Mouse (Mus musculus): ENCODE data around the gene Hlf. TPM values are rescaled to one million over a fixed set of nuclear protein-coding genes. Genes with fewer than 3 reads are reported as not detected.

Gene Hlf
- polyA plus RNA-seq, 1 experiment from 2014 or later = 5.0 TPM

DNA sequence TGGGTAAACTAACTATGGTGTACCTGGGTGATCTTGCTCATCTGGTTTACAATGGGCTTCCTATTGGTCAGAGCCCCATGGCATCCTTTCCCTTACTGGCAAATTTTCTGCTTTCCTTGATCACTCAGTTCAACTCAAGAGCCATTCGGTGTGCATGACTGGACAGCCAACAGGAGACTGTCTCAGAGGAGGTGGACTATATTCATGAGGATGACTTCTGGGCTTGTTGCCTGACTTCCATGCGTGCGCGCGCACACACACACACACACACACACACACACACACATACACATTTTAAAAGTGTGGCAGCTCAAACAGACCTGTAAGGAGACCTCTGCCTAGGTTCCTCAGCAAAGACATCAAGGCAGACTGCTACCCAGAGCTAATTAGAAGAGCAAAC lies 12.7 kb downstream of the Hlf start:
- no peaks in the 10 kb centered on the region for H3K36me3 ChIP-seq (ENCODE audit: control insufficient read depth, insufficient read depth, low read length)
- H3K9me3 ChIP-seq (ENCODE audit: control insufficient read depth, low read length) = no peaks in the 10 kb centered on the region
- whole genome bisulfite sequencing = 85% methylated on average over 5 of the region's 5 CpGs
- H3K27ac ChIP-seq (ENCODE audit: low read length) = no peak overlapping the region
- no peak overlapping the region for H3K9ac ChIP-seq (ENCODE audit: low read length)
- H3K4me1 ChIP-seq (replicated peaks; ENCODE audit: control insufficient read depth, insufficient read depth, low read length) = peaks cover 17% of the 10 kb centered on the region
- no peak overlapping the region for H3K4me2 ChIP-seq (ENCODE audit: low read depth, low read length)
- H3K4me3 ChIP-seq (ENCODE audit: low read length) = no peak overlapping the region
- ATAC-seq (ENCODE audit: low read depth) = no peak
- H3K27me3 ChIP-seq (ENCODE audit: control insufficient read depth, insufficient read depth, low read depth, low read length) = no peaks in the 10 kb centered on the region

GRCm38 (mm10) chr11:90376436-90376835 lies 14.3 kb downstream of the Hlf start:
- H3K9ac ChIP-seq (ENCODE audit: low read length) = no peak overlapping the region
- no peaks in the 10 kb centered on the region for H3K36me3 ChIP-seq (ENCODE audit: control insufficient read depth, insufficient read depth, low read length)
- H3K4me1 ChIP-seq (replicated peaks; ENCODE audit: control insufficient read depth, insufficient read depth, low read length) = peaks cover 4% of the 10 kb centered on the region
- H3K4me2 ChIP-seq (ENCODE audit: low read depth, low read length) = no peak overlapping the region
- no peaks in the 10 kb centered on the region for H3K27me3 ChIP-seq (ENCODE audit: control insufficient read depth, insufficient read depth, low read depth, low read length)
- no peak for ATAC-seq (ENCODE audit: low read depth)
- no peaks in the 10 kb centered on the region for H3K9me3 ChIP-seq (ENCODE audit: control insufficient read depth, low read length)
- no peak overlapping the region for H3K4me3 ChIP-seq (ENCODE audit: low read length)
- 92% methylated on average over 9 of the region's 9 CpGs for WGBS
- no peak overlapping the region for H3K27ac ChIP-seq (ENCODE audit: low read length)

DNA sequence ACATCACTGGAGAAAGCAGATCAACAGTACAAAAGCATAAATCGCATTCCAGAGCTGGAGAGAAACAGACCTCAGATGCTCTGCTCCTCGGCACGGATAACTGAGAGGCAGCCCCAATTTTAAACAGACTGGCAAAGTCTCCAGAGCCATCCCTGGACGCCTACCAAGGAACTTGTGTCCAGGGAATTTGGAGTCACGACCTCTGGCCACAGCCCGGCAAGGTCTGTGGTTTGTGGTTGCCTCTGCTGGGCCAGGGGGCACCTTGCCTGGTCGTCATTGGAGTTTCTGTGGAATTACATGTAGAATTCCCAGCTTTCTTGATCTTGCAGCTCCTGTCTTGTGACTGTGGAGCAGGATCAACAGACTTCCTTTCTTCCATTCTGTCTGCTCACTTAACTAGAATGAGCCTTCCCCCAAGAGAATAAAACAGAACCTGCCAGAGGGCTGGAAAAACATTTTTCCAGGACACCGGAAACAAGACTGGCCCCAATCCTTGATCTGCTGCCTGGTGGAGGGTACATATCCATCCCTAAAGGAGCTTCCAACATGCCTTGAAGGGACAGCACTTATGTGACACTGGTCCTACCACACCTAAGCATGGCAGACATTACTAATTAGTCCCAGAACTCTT lies 19.1 kb downstream of the Hlf start:
- Histone ChIP-seq H3K27me3 (ENCODE audit: control insufficient read depth, insufficient read depth, low read depth, low read length) (no peaks in the 10 kb centered on the region), H3K9ac (ENCODE audit: low read length) (no peak overlapping the region; the same call in 1 of the 2 replicates), H3K36me3 (ENCODE audit: control insufficient read depth, insufficient read depth, low read length) (no peaks in the 10 kb centered on the region), H3K27ac (ENCODE audit: low read length) (no peak overlapping the region), H3K4me3 (ENCODE audit: low read length) (no peak overlapping the region), H3K4me1 (replicated peaks; ENCODE audit: control insufficient read depth, insufficient read depth, low read length) (peaks cover 32% of the 10 kb centered on the region), H3K9me3 (ENCODE audit: control insufficient read depth, low read length) (no peaks in the 10 kb centered on the region), H3K4me2 (ENCODE audit: low read depth, low read length) (no peak overlapping the region)
- no peak for ATAC-seq (ENCODE audit: low read depth)
- WGBS = 40% methylated on average over 8 of the region's 8 CpGs

DNA sequence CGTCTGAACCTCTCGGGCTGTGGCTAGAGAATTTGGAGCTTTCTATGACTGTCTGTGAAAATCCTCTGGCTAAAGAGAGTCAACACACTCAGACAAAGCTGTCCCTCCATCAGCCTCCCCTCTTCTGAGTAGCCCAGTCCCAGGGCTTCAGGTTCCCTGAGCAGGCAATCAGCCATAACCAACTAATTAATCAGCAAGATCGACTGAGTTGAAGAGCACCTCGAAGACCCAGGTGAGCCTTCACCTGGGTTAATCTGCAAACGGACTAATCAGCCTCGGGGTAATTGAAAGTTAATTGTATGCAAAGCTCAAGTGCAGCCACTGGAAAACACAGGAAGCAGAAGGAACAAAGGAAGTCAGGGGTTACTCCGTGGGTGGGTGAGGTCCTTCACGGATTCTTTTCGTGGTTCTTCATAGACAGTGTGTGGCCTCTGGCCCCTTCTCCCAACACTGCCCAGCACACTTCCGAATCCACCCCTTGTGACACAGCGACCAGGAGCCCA lies 19.9 kb downstream of the Hlf start:
- Histone ChIP-seq H3K36me3 (ENCODE audit: control insufficient read depth, insufficient read depth, low read length) (no peaks in the 10 kb centered on the region), H3K9me3 (ENCODE audit: control insufficient read depth, low read length) (no peaks in the 10 kb centered on the region), H3K4me2 (ENCODE audit: low read depth, low read length) (no peak overlapping the region), H3K27me3 (ENCODE audit: control insufficient read depth, insufficient read depth, low read depth, low read length) (no peaks in the 10 kb centered on the region), H3K4me3 (ENCODE audit: low read length) (no peak overlapping the region), H3K9ac (ENCODE audit: low read length) (0 out of 2 replicates have a peak overlapping the region, but pooled peaks have one; percentile 24), H3K4me1 (replicated peaks; ENCODE audit: control insufficient read depth, insufficient read depth, low read length) (peaks cover 33% of the 10 kb centered on the region), H3K27ac (ENCODE audit: low read length) (peak overlapping the region; percentile 93)
- WGBS = 16% methylated on average over 11 of the region's 11 CpGs
- ATAC-seq (ENCODE audit: low read depth) = no peak

- no peaks in the 10 kb centered on the region for H3K9me3 ChIP-seq (ENCODE audit: control insufficient read depth, low read length)
- peak overlapping the region; percentile 93 for H3K27ac ChIP-seq (ENCODE audit: low read length)
- WGBS = 35% methylated on average over 11 of the region's 11 CpGs
- H3K4me2 ChIP-seq (ENCODE audit: low read depth, low read length) = no peak overlapping the region
- H3K4me3 ChIP-seq (ENCODE audit: low read length) = no peak overlapping the region
- no peaks in the 10 kb centered on the region for H3K36me3 ChIP-seq (ENCODE audit: control insufficient read depth, insufficient read depth, low read length)
- H3K4me1 ChIP-seq (replicated peaks; ENCODE audit: control insufficient read depth, insufficient read depth, low read length) = peaks cover 38% of the 10 kb centered on the region
- H3K9ac ChIP-seq (ENCODE audit: low read length) = 0 out of 2 replicates have a peak overlapping the region, but pooled peaks have one; percentile 24
- no peaks in the 10 kb centered on the region for H3K27me3 ChIP-seq (ENCODE audit: control insufficient read depth, insufficient read depth, low read depth, low read length)
- ATAC-seq (ENCODE audit: low read depth) = no peak
Observed at GRCm38 (mm10) chr11:90370367-90370766, 20.3 kb downstream of the Hlf start.

DNA sequence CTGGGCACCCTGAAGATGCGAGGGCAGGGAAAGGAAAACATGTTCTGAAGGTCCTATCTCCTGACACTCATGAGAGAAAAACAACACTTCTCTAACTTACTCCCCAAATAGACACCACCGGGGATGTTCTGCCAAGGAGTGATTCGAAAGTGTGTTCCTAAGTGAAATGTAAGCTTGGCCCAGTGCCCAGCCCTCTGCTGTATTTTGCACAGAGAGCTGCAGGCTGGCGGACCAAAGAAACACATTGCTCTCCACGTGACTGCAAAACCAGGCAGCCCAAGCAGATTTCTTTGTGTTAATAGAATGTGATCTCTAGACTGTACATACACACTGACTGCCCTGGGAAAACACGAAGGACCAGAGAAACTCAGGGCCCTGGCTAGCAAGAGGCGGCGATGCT lies 21.1 kb downstream of the Hlf start:
- WGBS = 3% methylated on average over 8 of the region's 8 CpGs
- Histone ChIP-seq H3K4me2 (ENCODE audit: low read depth, low read length) (peak overlapping the region; percentile 29), H3K27ac (ENCODE audit: low read length) (peak overlapping the region; percentile 93), H3K9ac (ENCODE audit: low read length) (peak overlapping the region; percentile 24; the same call in 1 of the 2 replicates), H3K4me1 (replicated peaks; ENCODE audit: control insufficient read depth, insufficient read depth, low read length) (peaks cover 44% of the 10 kb centered on the region), H3K9me3 (ENCODE audit: control insufficient read depth, low read length) (no peaks in the 10 kb centered on the region), H3K4me3 (ENCODE audit: low read length) (no peak overlapping the region), H3K36me3 (ENCODE audit: control insufficient read depth, insufficient read depth, low read length) (no peaks in the 10 kb centered on the region), H3K27me3 (ENCODE audit: control insufficient read depth, insufficient read depth, low read depth, low read length) (no peaks in the 10 kb centered on the region)
- peak; percentile 90 for ATAC-seq (ENCODE audit: low read depth)

GRCm38 (mm10) chr11:90369115-90369514 lies 21.6 kb downstream of the Hlf start:
- Histone ChIP-seq H3K27me3 (ENCODE audit: control insufficient read depth, insufficient read depth, low read depth, low read length) (no peaks in the 10 kb centered on the region), H3K4me3 (ENCODE audit: low read length) (no peak overlapping the region), H3K4me1 (replicated peaks; ENCODE audit: control insufficient read depth, insufficient read depth, low read length) (peaks cover 44% of the 10 kb centered on the region), H3K9me3 (ENCODE audit: control insufficient read depth, low read length) (no peaks in the 10 kb centered on the region), H3K36me3 (ENCODE audit: control insufficient read depth, insufficient read depth, low read length) (no peaks in the 10 kb centered on the region), H3K4me2 (ENCODE audit: low read depth, low read length) (peak overlapping the region; percentile 29), H3K9ac (ENCODE audit: low read length) (no peak overlapping the region), H3K27ac (ENCODE audit: low read length) (peak overlapping the region; percentile 93)
- peak; percentile 51 for ATAC-seq (ENCODE audit: low read depth)
- 8% methylated on average over 6 of the region's 7 CpGs for WGBS

- Histone ChIP-seq H3K4me2 (ENCODE audit: low read depth, low read length) (no peak overlapping the region), H3K27ac (ENCODE audit: low read length) (peak overlapping the region; percentile 93), H3K9ac (ENCODE audit: low read length) (no peak overlapping the region), H3K27me3 (ENCODE audit: control insufficient read depth, insufficient read depth, low read depth, low read length) (no peaks in the 10 kb centered on the region), H3K4me3 (ENCODE audit: low read length) (no peak overlapping the region), H3K36me3 (ENCODE audit: control insufficient read depth, insufficient read depth, low read length) (no peaks in the 10 kb centered on the region), H3K4me1 (replicated peaks; ENCODE audit: control insufficient read depth, insufficient read depth, low read length) (peaks cover 44% of the 10 kb centered on the region), H3K9me3 (ENCODE audit: control insufficient read depth, low read length) (no peaks in the 10 kb centered on the region)
- ATAC-seq (ENCODE audit: low read depth) = no peak
- WGBS = 57% methylated on average over 14 of the region's 14 CpGs
Observed at GRCm38 (mm10) chr11:90367894-90368860, 22.5 kb downstream of the Hlf start.

- Histone ChIP-seq H3K27me3 (ENCODE audit: control insufficient read depth, insufficient read depth, low read depth, low read length) (no peaks in the 10 kb centered on the region), H3K4me1 (replicated peaks; ENCODE audit: control insufficient read depth, insufficient read depth, low read length) (peaks cover 26% of the 10 kb centered on the region), H3K4me3 (ENCODE audit: low read length) (no peak overlapping the region), H3K4me2 (ENCODE audit: low read depth, low read length) (no peak overlapping the region), H3K36me3 (ENCODE audit: control insufficient read depth, insufficient read depth, low read length) (no peaks in the 10 kb centered on the region), H3K27ac (ENCODE audit: low read length) (no peak overlapping the region), H3K9me3 (ENCODE audit: control insufficient read depth, low read length) (no peaks in the 10 kb centered on the region), H3K9ac (ENCODE audit: low read length) (no peak overlapping the region)
- ATAC-seq (ENCODE audit: low read depth) = 0 out of 2 replicates have a peak, but pooled peaks have one; percentile 11
- 26% methylated on average over 7 of the region's 7 CpGs for WGBS
Observed at GRCm38 (mm10) chr11:90364865-90365264, 25.8 kb downstream of the Hlf start.
